Mouse (Mus musculus): ENCODE data around the gene Sox6.

Gene Sox6

DNA sequence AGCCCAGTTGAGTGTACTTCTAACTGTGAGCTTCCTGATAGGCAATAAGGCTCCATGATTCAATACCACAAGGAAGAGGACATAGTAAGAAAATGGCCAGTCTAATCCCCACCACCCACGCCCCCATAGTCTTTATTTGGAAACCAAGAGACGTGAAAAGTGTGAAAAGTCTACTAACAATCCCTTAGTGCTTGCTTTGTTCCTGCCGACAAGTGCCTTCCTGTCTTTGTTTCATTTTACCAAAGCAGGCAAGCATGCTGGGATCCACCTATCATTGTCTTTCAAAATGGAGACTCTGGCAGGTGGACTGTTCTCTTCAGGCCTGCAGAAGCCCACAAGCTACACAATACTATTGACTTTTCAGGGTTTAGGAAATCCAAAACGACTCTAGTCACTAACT lies 495.0 kb downstream of the Sox6 start:
- no peak for DNase-seq

DNA sequence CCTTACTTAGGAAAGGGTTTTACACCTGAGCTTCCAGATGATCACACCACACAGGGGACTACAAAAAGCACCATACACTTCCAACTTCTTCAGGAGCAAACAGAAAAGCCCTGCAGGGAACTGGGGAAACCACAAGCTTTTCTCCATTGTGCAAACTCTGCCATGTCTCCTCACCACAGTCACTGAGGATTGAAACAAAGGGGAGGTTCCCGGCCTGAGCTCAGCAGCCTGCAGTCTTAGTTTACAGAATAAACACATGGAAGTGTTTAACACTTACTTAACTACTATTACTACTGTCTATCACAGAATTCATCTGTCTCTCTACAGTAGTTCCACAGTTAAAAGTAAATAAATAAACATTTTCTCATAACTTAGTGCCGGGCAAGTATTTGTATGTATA lies 498.3 kb downstream of the Sox6 start:
- no peak for DNase-seq

DNA sequence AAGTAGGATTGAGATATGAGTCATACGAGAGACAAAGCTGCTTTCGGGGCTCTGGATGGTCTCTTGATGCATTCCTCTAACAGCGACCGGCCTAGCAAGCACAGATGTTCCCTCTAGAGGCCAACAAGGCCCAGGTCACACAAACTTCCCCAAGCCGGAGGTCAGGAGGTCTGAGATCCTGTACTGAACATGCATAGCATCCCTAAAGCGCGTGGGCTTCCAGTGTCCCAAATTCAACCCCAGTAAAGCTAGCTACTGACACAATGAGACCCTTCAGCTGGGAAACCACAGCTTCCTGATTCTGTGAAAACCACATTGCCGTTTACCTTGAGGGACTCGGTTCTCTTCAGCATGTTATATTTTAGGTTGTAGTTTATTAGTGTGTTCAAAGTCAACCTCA lies 499.6 kb downstream of the Sox6 start:
- no peak for DNase-seq

DNA sequence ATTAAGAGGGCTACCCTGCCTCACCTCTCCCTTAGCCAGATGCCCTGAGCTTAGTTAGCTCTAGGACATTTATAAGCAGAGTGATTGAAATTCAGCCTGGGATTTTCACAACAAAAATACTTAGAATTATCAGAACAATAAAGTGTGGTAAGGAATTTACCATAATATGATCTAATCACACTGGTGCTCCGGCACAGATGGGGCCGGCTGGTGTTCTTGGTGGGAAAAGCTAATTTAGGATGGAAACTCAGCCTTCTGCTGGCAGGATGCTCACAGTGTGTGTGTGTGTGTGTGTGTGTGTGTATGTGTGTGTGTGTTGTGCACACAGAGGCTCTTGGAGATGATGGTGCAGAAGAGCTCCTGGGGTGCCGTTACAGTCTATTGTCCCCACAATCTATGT lies 501.0 kb downstream of the Sox6 start:
- DNase-seq, result no peak

DNA sequence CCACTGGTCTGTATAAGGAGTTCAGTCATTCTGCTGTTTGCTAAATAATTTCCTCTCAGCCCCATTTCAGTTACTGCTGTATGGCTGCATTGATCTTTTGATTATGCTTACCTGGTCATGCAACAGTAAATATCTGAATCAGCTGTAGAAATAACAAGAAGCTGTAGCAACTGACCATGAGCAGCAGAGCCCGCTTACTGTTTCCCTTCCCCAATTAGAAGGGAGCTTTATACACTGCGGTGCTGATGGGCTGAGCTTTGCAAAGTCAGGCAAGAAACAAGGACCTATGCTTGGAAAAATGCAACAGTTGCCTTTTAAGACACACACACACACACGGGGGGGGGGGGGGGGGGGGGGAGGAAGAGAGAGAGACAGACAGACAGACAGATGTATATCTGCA lies 502.1 kb downstream of the Sox6 start:
- DNase-seq, result no peak

DNA sequence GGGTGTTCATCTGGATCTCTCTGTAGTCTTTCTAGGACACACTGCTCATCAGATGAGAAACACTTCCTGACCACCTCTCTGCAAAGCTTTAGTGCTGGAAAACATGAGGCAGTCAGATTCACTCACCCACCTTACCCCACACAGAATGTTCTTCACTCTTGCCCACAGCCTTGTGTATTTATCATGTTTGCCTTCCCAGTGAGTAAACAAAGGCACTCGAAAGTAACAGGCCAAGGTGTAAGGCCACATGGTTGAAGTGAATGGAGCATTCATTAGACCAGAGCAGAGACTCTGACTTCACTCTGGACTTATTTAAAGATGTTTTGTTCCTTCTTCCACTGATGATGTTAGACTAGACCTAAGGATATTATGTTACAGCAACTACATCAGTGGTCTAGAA lies 506.7 kb downstream of the Sox6 start:
- no peak for DNase-seq

DNA sequence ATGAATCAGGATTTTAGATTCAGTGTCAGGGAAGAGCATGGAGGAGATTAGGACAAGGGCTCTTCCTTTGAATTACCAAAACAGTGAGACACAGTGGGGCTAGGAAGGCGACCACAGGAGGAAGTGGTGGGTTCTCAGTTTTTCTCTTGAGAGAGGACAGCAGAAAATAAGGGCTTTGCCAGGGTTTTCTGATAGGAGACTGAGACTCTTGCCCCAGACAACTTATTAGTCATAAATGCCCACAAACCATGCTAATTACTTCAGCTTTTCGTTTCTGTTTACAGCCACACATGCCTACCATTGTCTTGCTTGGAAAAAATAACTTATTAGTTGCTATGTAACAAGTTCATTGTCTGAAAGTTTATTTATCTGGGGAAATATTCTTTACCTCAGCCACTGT lies 507.4 kb downstream of the Sox6 start:
- DNase-seq, result no peak

DNA sequence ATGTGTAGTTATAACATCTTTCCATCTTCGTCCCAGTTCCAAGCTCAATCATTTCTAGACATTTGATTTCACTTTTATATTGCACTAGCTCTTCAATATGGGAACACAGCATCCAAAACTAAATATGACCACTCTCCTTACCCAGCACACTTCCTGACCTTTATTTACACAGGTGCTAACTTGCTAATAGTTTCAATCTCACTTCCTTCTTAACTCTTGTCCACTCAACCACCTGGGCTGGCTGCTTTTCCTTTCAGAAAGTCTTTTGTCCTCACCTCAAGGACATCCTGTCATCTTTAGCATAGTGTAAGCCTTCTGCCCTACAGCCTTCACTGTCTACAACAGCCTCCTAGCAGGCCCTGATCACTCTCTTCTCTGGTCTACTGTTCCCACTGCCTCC lies 520.9 kb downstream of the Sox6 start:
- no peak for DNase-seq

DNA sequence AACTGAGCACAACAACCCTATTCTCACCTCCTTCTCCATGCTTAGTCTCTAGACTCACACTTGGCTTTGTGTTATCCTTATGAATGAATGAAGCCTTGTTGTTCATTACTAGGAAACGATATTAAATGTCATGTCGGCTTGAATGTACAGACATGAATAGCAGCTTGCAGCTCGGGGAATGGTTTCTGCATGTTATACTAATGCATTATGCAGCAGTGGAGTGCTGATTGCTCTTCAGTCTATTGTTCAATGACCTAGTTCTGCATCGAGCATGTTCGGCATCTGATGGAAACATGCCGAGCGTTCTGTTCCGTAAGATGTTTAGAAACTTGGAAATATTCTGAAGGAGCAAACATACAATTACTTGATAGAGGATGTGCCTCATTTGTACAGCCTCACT lies 524.9 kb downstream of the Sox6 start:
- DNase-seq, result no peak

DNA sequence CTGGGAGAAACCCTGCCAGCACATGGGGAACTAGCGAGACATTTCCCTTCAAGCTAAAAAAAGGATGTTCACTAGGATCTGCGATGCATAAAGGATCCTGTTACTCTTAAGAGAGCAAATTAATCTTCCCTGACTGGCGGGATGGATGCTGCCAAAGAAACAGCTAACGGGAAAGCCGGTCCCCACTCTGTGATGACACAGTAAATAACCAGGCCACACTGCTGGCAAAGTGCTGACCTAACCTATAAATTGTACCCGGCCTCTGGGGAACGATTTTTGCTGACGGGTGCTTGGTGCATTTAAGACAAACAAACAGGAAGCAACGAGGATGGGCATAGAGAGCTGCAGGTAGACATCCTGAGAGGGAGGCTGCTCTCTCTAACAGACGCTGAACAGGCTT lies 526.8 kb downstream of the Sox6 start:
- DNase-seq, result no peak

DNA sequence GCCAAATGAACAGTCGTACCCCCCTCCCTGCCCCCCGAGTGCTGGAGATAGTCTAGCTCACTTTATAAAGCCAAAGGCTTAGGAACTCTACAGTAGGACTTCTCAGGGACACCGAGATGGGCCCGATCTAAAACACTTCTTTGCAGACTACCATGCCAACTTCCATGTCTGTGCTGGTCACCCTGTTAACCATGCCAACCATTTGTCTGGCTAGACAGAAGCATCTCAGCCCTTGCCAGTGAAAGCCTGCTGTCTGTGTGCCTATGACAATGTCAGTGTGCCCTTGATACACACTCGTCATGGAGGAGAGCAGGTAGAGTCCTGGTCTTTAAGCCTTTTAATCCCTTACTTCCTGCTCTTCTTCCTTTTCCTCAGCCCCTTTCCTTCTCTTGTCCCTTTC lies 527.5 kb downstream of the Sox6 start:
- DNase-seq, result no peak

DNA sequence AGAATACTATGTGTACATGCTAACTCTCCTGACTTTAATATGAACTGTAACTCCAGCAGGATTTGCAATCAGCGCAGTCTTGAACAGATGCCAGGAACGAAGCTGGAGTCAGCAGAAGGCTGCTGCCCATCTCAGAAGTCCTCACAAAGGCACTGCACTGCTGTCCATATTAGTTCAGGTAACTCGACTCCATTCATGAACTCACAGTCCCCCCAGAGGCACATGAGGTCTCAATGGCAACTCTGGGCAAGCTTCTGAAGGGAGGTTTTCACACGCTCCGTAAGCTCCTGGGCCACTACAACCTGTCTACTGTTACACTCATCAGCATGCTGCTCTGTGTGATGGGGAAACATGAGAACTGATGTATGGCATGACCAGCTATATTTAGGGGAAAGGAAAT lies 528.6 kb downstream of the Sox6 start:
- DNase-seq, result no peak

DNA sequence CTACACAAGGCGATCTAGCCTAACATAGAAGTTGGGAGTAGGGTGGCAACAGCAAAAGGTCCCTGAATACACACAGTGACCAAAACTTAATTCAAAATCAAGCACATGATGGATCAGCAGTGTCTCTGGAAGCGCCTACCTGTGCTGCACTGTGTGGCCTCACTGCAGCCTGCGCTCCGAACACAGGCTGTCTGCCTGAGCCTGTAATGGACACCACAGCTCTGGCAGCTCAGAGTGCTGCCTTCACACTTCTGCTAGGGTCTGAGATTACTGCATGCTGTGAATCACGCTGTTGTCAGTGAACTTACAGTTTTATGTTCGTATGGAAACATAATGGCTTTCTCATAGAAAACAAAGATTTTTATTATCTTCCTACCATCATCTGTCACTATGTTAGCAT lies 532.2 kb downstream of the Sox6 start:
- DNase-seq, result no peak

DNA sequence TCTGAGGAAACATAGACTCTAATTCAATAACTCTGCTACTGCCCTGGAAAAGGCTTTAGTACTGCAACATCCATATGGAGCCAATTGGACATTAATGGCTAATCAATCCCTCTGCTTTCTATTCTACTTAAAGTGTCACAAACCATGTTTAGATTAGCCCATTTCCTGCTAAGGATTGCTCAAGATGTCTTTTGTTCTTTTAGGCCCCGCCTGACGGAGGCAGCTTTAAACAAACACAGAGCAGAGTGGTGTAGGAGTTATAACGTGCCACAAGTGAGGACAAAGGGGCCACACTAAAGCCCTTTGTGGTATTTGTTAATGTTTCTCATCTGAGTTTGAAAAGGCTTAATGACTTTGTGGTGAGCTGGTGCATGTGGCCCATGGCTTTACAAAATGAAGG lies 537.1 kb downstream of the Sox6 start:
- DNase-seq, result no peak

DNA sequence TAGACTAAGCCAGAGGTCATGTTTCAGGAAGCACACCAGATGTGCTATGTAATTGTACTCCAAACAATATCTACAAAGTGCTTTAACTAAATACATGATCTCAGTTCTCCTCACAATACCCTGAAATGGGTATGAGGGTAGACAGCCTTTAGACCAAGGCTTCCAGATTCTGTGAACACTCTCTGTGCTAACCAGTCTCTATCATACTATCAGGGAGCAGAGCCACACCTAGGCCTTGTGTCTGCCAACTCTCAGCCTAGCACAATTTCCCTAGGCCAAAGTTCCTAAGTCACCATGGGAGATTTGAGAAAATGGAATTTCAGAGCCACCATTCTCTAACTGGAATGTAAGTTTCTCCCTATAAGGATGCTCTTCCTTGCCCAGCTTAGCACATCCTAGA lies 537.8 kb downstream of the Sox6 start:
- no peak for DNase-seq

DNA sequence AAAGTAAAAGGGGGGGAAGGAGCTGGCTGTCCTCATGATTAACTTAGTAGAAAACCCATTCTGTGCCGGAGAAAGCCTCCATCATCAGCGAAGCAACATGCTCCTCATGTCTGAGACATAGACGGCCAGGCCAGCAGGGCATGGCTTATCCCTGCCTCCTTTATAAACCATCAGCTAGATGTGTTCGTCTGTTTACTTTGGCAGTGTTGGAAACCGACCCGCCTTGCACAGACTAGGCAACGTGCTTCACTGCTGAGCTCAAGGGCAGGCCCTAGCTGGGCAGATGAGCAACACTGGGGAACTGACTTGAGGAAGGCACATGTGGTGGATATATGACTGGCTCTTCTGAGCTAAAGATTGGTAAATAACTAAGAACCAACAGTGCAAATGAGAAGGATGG lies 538.4 kb downstream of the Sox6 start:
- DNase-seq, result no peak

DNA sequence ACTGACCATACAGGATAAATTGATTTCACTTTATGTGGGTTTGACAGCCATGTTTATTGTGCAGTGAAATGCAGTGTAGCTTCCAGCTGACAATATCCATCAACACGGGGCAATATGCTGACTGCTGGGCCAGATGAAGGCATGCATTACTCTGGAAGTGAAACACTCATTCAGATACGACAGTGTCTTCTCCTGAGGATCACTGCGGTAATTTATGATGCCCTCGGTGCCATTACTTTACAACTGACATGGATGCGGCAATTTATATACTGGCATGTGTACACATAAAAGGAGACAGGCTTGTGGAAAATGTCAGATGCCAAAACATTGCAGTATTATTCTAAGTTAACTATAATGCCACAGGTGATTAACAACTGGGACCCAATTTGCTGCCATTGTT lies 546.9 kb downstream of the Sox6 start:
- DNase-seq, result no peak

DNA sequence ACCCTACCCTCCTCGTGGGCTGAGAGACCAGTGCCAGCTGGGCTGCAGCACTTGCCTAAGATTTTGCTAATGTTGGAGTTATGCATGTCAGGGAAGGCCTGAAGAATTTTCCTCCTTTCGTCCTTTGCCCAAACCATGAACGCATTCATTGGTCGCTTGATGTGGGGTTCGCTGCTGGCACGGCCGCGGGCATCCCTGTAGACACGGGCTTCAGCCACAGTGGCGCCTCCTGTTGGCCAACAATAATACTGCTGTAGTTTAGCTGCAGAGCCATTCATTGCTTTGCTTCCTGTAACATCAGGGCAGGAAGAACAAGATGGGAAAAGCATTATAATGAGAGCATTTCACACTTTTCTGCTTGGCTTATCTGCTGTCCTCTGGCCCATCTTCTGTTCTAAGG lies 549.0 kb downstream of the Sox6 start:
- no peak for DNase-seq

DNA sequence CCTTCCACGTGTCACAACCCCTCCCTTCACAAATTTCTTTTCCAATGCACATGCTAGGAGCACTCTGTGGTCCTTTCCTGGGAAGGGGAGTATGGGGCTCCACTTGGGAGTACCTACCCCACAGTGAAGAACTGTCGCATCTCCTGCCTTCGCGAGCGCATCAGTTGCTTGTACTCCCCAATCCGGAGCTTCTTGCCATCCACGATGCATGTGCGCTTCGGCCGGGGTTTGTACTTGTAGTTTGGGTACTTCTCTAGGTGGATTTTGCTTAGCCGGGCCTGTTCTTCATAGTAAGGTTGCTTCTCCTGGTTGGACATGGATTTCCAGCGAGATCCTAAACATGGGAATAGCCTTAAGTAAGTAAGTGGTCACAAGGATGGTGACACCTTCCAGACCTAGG lies 552.2 kb downstream of the Sox6 start:
- DNase-seq, result no peak

DNA sequence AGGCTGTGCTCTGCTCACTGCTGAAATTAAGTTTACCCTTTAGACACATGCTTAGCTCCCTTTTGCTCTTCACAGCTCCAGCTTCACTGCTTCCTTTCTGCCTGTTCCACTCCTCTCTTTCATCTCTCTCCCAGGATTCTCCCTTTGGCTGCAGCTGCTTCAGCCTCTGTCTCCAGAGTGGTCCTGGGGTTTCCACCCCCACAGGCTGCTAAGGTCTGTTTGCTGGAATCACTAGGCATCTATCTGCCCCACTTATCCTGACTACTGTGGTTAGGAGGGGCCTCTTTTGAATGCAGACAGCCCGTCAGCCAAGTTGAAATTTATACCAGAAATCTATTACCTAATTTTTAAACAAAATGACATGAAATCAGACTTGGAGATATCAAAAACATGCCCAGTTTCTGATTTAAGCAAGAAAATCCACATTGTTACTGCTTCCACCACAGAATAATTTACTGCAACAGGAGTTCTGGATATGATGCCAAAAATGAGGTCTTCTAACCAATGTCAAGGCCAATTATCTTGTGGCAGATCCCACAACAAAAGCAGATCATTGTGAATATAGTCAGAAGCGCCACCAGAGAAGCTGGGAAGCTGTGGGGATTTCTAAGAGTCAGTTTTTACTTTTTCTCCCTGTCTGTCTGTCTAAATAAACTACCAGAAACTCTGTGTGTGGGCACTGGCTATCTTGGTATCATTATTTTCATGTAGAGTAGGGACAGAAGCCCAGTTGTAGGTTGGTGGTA lies 552.8 kb downstream of the Sox6 start:
- no peak for DNase-seq

DNA sequence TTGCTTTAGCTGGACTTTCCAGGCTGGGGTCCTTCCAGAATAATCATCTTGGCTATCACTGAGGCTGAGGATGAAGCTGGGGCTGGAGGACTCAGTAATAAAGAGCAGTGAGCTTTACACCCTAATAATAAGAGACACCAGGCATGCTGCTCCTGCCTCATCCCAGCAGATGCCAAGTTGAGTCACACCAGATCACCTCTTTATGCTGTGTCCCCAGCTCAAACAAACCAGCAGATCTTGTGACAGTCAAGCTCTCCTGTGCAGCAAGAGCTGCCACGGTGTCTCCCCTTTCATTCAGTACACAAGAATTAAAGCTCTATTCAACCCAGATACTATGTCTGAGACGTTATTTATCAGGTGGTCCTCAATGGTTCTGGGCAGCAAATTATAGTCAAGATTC lies 560.8 kb downstream of the Sox6 start:
- no peak for DNase-seq

DNA sequence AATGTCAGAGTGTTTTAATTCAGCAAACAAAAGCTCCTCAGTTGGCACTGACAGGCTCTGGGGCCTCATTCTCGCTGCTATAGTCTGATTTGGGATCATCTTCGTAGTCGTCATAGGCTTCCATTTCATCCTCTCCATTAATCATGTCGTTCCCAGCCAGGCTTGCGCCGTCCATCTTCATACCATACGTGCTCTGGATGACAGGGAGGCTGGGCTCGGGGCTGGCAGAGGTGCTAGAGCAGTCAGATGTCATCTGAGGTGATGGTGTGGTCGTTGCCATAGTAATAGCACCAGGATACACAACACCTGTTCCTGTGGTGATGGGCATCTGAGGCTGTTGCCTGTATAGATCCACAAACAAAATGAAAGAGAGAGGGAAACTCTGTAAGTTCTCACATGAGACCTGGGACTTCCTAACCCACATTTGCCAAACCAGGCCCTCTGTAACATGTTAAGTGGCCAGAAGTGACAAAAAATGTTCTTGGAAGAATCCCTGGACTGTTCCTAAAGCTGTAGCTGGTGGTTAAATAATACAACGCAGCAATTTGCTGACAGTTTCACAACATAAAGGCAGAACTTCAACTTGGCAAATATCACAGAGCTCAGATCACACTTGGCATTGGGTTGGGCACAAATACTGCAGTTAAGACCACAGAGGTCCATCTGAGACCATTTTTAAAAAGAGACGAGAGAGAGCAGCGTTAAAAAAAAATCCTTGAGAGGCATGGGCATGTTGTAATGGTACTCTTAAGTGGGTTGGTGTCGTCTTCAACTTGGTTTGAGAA lies 561.5 kb downstream of the Sox6 start:
- no peak for DNase-seq

DNA sequence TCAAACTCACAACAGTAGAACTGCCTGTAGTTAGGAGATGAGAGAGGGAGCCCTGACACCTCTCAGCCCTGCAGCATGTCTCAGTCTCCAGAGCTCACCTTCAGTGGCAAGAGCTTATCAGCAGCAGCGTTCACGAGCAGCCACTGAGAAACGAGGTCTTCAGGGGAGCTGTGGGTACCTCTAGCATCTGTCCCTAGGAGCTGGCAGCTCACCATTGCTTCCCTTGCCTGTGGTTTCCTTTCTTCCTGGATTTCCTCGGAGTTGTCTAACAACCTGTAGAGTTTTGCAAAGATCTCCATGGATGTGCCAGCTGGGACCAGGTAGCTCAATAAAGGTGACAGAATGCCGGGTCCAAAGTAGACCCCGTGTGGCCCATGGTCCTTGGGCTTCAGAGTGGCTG lies 563.4 kb downstream of the Sox6 start:
- no peak for DNase-seq

DNA sequence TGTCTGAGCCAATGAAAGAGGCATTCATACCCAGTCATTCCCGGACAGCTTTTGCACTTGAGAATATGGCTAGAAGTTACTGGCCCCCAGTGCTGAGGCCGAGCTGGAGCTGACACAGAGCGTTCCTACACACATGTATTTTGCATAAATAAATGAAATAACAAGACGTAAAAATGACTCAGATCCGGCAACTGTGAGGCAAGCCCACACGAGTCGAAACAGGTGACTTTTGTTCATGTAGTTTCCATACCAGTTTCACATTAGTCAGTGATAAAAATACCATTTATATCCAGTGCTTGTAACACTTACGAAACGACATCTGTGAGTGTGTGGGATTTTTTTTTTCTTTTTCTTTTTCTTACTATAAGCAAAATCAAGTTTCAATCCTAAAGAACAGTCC lies 564.5 kb downstream of the Sox6 start:
- DNase-seq, result no peak

DNA sequence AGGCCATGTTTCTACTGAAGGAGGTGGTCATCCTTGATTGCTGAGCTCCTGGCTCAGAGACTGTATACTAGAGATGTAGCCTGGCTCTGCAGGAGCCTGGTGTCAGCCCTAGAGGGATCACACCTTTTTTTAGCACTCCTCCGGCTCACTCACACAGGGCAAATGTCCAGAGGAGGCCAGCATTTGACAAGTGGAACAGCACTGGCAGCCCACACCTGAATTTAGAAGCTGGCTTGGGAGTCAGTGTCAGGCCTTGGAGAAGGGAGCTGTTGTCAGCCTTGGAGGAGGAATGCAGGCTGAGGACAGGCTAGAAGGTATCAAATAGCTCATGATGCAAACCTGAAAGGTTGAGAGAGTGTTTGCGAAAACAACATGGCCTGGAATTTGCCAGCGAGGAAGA lies 565.7 kb downstream of the Sox6 start:
- DNase-seq, result no peak
